Mouse (Mus musculus) limb, embryonic 10.5 days (tissue): ENCODE data around the gene Plvap. TPM values are rescaled to one million over a fixed set of nuclear protein-coding genes. Genes with fewer than 3 reads are reported as not detected.

Experiments used
- DNase-seq: peaks from one replicate; pipeline ENCODE4 v3.0.0-alpha.2; 2017; ENCODE audit warnings: low spot score
- H3K27ac ChIP-seq: fragments of 300-500 bp; sonication (generic); 2 replicates; pipeline ENCODE4 v1.5.1; 2016; ENCODE audit warnings: mild to moderate bottlenecking
- H3K27me3 ChIP-seq: fragments of 300-500 bp; sonication (generic); 2 replicates; pipeline ENCODE4 v1.6.1; 2016; ENCODE audit warnings: low read depth, mild to moderate bottlenecking; ENCODE audit not compliant: poor library complexity, severe bottlenecking
- H3K36me3 ChIP-seq: fragments of 300-500 bp; sonication (generic); 2 replicates; pipeline ENCODE4 v1.6.1; 2016; ENCODE audit warnings: mild to moderate bottlenecking, moderate library complexity
- H3K4me1 ChIP-seq: fragments of 300-500 bp; sonication (generic); 2 replicates; pipeline ENCODE4 v1.6.1; 2016
- H3K4me3 ChIP-seq: fragments of 300-500 bp; sonication (generic); 2 replicates; pipeline ENCODE4 v1.5.1; 2016; ENCODE audit warnings: mild to moderate bottlenecking, moderate library complexity
- H3K9me3 ChIP-seq: fragments of 300-500 bp; sonication (generic); replicated peaks from 2 replicates; pipeline ENCODE4 v1.6.1; 2016; ENCODE audit warnings: mild to moderate bottlenecking
- WGBS: fragments of 180-500 bp; shearing (Covaris S2); methylation state at CpG from one replicate; pipeline ENCODE4 v1.1.7; 2016; 5-methylcytosine and 5-hydroxymethylcytosine counted together
- polyA plus RNA-seq: library from polyadenylated mRNA; unstranded; fragments of >200 nt; fragmentation: Nextera tagmentation; extraction: Ambion mirVana; gene quantifications from 2 replicates; pipeline ENCODE4 v1.2.1, GENCODE M21; 2016

Plvap gene
- polyA plus RNA-seq, 1 experiment from 2014 or later, result 74.6 TPM

- Histone ChIP-seq H3K27me3 (peaks cover 12% of the 10 kb centered on the region; the same call in 1 of the 2 replicates), H3K4me3 (no peak overlapping the region), H3K36me3 (peaks cover 11% of the 10 kb centered on the region), H3K27ac (no peak overlapping the region), H3K9me3 (no peaks in the 10 kb centered on the region), H3K4me1 (peaks cover 17% of the 10 kb centered on the region)
- WGBS, result 75% methylated on average over 2 of the region's 2 CpGs
- peak; percentile 22 for DNase-seq
Observed at GRCm38 (mm10) chr8:71452669-71453068, 58.9 kb downstream of the Plvap start.

GRCm38 (mm10) chr8:71451777-71452176, 59.8 kb downstream of the Plvap start:
- no peaks in the 10 kb centered on the region for H3K9me3 ChIP-seq
- H3K4me3 ChIP-seq, result no peak overlapping the region
- peaks cover 14% of the 10 kb centered on the region for H3K4me1 ChIP-seq
- peaks cover 6% of the 10 kb centered on the region; the same call in 1 of the 2 replicates for H3K27me3 ChIP-seq
- H3K27ac ChIP-seq, result no peak overlapping the region
- DNase-seq, result no peak
- 40% methylated on average over 11 of the region's 11 CpGs for WGBS
- peaks cover 2% of the 10 kb centered on the region for H3K36me3 ChIP-seq

- Histone ChIP-seq H3K4me3 (no peak overlapping the region), H3K36me3 (no peaks in the 10 kb centered on the region; the same call in 1 of the 2 replicates), H3K27me3 (0 out of 2 replicates have a peak, but pooled peaks cover 4% of the 10 kb centered on the region), H3K27ac (no peak overlapping the region), H3K9me3 (no peaks in the 10 kb centered on the region), H3K4me1 (peaks cover 12% of the 10 kb centered on the region; the same call in 1 of the 2 replicates)
- WGBS, result 63% methylated on average over 4 of the region's 4 CpGs
- no peak for DNase-seq
Observed at GRCm38 (mm10) chr8:71451337-71451736, 60.2 kb downstream of the Plvap start.

Other genes starting within 250 kb of the Plvap start
- gene Myo9b, start 239.0 kb downstream of the Plvap start, polyA plus RNA-seq, result 29.3 and 35.4 TPM in 2 replicates
- 69.3 and 70.7 TPM in 2 replicates for gene Haus8, start 238.8 kb downstream of the Plvap start, polyA plus RNA-seq
- 92.4 and 95.0 TPM in 2 replicates for gene Use1, start 144.9 kb downstream of the Plvap start, polyA plus RNA-seq
- 4.3 and 5.4 TPM in 2 replicates for gene Ocel1, start 140.5 kb downstream of the Plvap start, polyA plus RNA-seq
- gene Nr2f6, start 129.8 kb downstream of the Plvap start, polyA plus RNA-seq, result 77.4 and 87.2 TPM in 2 replicates
- 6.6 and 6.9 TPM in 2 replicates for gene Ushbp1, start 116.0 kb downstream of the Plvap start, polyA plus RNA-seq
- 123 and 131 TPM in 2 replicates for gene Babam1, start 114.9 kb downstream of the Plvap start, polyA plus RNA-seq
- gene Ankle1, start 105.7 kb downstream of the Plvap start, polyA plus RNA-seq, result 34.2 and 38.4 TPM in 2 replicates
- gene Abhd8, start 48.1 kb downstream of the Plvap start, polyA plus RNA-seq, result 61.5 and 75.1 TPM in 2 replicates
- 231 and 263 TPM in 2 replicates for gene Mrpl34, start 46.8 kb downstream of the Plvap start, polyA plus RNA-seq
- gene Dda1, start 42.6 kb downstream of the Plvap start, polyA plus RNA-seq, result 130 and 138 TPM in 2 replicates
- gene Ano8, start 25.8 kb downstream of the Plvap start, polyA plus RNA-seq, result 2.7 and 3.5 TPM in 2 replicates
- 26.8 and 28.2 TPM in 2 replicates for gene Gtpbp3, start 23.6 kb downstream of the Plvap start, polyA plus RNA-seq
- gene Ccdc194, start 14.0 kb upstream of the Plvap start, polyA plus RNA-seq, result 0.65 and 0.78 TPM in 2 replicates
- 5.6 TPM in 2 replicates for gene Bst2, start 25.7 kb upstream of the Plvap start, polyA plus RNA-seq
- 76.2 and 77.5 TPM in 2 replicates for gene Mvb12a, start 31.2 kb upstream of the Plvap start, polyA plus RNA-seq
- 0.29 and 0.45 TPM in 2 replicates for gene Tmem221, start 47.1 kb upstream of the Plvap start, polyA plus RNA-seq
- gene Nxnl1, start 54.8 kb upstream of the Plvap start, polyA plus RNA-seq, result not detected in 2 replicates
- gene Slc27a1, start 57.1 kb upstream of the Plvap start, polyA plus RNA-seq, result 21.3 and 28.8 TPM in 2 replicates
- gene Pgls, start 80.4 kb upstream of the Plvap start, polyA plus RNA-seq, result 241 and 263 TPM in 2 replicates
- 2.8 and 4.0 TPM in 2 replicates for gene Fam129c, start 85.9 kb upstream of the Plvap start, polyA plus RNA-seq
- 49.0 and 53.6 TPM in 2 replicates for gene Colgalt1, start 99.2 kb upstream of the Plvap start, polyA plus RNA-seq
- gene Unc13a, start 160.0 kb upstream of the Plvap start, polyA plus RNA-seq, result 0.40 and 0.51 TPM in 2 replicates
- 3.7 and 4.6 TPM in 2 replicates for gene Jak3, start 164.5 kb upstream of the Plvap start, polyA plus RNA-seq
- gene Insl3, start 177.5 kb upstream of the Plvap start, polyA plus RNA-seq, result 0.53 and 0.76 TPM in 2 replicates
- 0.67 and 1.2 TPM in 2 replicates for gene B3gnt3, start 190.0 kb upstream of the Plvap start, polyA plus RNA-seq
- 2.2 and 4.3 TPM in 2 replicates for gene Fcho1, start 214.0 kb upstream of the Plvap start, polyA plus RNA-seq